Mouse (Mus musculus): ENCODE measurements around the gene Dlx5. TPM values are rescaled to one million over a fixed set of nuclear protein-coding genes. Genes with fewer than 3 reads are reported as not detected.

Dlx5 gene
- polyA plus RNA-seq, 1 experiment from 2014 or later: 1.5 TPM

DNA sequence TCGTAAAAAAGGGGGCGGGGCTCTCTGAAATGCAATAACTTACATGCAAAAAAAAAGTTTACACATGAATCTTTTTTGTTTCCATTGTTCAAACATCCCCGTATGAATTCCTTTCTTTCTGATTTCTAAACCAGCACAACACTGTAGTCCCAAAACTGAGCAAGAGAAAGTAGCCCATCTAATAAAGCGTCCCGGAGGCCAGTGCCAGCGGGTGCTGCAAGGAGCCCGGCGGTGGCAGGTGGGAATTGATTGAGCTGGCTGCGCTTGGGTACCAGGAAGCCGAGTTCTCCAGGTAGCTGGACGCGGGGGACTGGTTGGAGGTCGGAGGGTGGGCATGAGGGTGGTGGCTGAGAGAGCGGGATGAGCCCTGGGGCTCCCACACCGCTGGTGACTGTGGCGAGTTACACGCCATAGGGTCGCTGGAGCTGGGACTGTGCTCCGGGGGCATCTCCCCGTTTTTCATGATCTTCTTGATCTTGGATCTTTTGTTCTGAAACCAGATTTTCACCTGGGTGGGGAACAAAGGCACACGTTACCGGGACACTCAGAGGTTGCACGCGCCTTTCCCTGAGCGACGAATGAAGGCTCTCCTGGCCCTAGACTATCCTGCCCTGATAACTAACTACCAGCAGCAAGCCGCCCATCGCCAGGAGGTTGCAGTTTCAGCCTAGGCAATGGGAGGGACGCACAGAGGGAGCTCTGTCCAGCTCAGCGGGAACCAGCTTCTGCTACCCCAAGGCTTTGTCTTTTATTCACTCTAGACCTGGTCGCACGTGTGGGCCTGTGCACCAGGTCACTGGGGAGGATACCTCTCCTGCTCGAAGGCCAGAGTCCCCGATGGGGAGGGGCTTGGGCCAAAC lies 3.7 kb downstream of the Dlx5 start:
- 4% methylated on average over 34 of the region's 34 CpGs for WGBS
- peaks cover 81% of the 10 kb centered on the region for H3K27me3 ChIP-seq (replicated peaks; ENCODE audit: control insufficient read depth, insufficient read depth, low read length)
- no peaks in the 10 kb centered on the region for H3K9me3 ChIP-seq (ENCODE audit: control insufficient read depth, low read length)
- no peak overlapping the region for H3K27ac ChIP-seq (ENCODE audit: low read length)
- no peak overlapping the region for H3K9ac ChIP-seq (ENCODE audit: low read depth, low read length)
- H3K4me3 ChIP-seq (ENCODE audit: low read length): no peak overlapping the region
- H3K4me1 ChIP-seq (ENCODE audit: control insufficient read depth, insufficient read depth, low read length): peaks cover 7% of the 10 kb centered on the region
- no peaks in the 10 kb centered on the region for H3K36me3 ChIP-seq (ENCODE audit: control insufficient read depth, insufficient read depth, low read length)
- H3K4me2 ChIP-seq (ENCODE audit: low read depth, low read length): no peak overlapping the region
- 0 out of 2 replicates have a peak, but pooled peaks have one; percentile 32 for ATAC-seq

DNA sequence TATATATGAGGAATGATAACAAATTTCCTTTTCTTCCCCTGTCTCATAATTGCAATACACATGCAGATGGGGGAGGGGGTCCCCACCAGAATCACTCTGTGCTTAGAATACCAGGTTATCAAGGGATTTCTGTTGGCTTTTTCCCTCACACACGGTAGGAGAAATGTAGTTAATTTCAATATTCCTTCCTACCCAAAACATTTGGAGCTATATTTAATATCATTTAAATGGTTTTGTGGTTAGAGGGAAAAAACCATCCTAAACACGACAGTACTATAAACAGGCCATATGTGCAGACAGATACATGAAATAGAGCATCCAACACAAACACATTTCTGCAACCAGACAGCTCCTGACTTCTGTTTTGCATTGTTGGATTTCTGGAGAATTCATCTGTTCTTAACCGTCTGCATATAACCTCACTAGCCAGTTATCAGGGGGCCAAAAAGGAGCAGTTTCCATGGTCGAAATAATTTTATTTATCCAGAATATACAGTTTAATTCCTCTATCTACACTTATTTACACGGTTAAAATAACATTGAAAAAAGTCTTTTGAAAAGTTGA lies 4.5 kb downstream of the Dlx5 start:
- H3K9ac ChIP-seq (ENCODE audit: low read depth, low read length): no peak overlapping the region
- H3K9me3 ChIP-seq (ENCODE audit: control insufficient read depth, low read length): no peaks in the 10 kb centered on the region
- H3K36me3 ChIP-seq (ENCODE audit: control insufficient read depth, insufficient read depth, low read length): no peaks in the 10 kb centered on the region
- no peak overlapping the region for H3K4me2 ChIP-seq (ENCODE audit: low read depth, low read length)
- H3K27ac ChIP-seq (ENCODE audit: low read length): no peak overlapping the region
- WGBS: 12% methylated on average over 5 of the region's 5 CpGs
- ATAC-seq: no peak
- no peak overlapping the region for H3K4me3 ChIP-seq (ENCODE audit: low read length)
- H3K4me1 ChIP-seq (ENCODE audit: control insufficient read depth, insufficient read depth, low read length): peaks cover 7% of the 10 kb centered on the region
- H3K27me3 ChIP-seq (replicated peaks; ENCODE audit: control insufficient read depth, insufficient read depth, low read length): peaks cover 80% of the 10 kb centered on the region

DNA sequence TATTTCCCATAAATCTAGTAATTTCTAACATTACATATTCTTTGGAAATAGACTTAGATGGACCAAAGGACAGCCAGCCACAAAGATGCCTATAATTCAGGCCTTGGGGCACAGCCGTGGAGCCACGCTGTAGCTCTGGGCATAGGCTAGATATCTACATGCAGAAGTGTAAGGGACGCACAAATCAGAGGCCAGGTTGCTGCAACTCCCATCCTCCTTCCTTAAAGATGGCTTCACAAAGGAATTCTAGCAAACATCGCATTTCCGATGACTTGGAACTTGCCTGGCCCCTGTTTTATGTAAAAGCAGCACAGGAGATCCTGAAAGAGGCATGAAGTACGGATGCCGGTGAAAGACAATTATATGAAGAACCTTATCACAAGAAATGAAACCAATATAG lies 5.2 kb downstream of the Dlx5 start:
- Histone ChIP-seq H3K36me3 (ENCODE audit: control insufficient read depth, insufficient read depth, low read length) (no peaks in the 10 kb centered on the region), H3K4me2 (ENCODE audit: low read depth, low read length) (no peak overlapping the region), H3K27me3 (replicated peaks; ENCODE audit: control insufficient read depth, insufficient read depth, low read length) (peaks cover 80% of the 10 kb centered on the region), H3K4me1 (ENCODE audit: control insufficient read depth, insufficient read depth, low read length) (peaks cover 7% of the 10 kb centered on the region), H3K9ac (ENCODE audit: low read depth, low read length) (no peak overlapping the region), H3K4me3 (ENCODE audit: low read length) (no peak overlapping the region), H3K27ac (ENCODE audit: low read length) (no peak overlapping the region), H3K9me3 (ENCODE audit: control insufficient read depth, low read length) (no peaks in the 10 kb centered on the region)
- WGBS: 9% methylated on average over 7 of the region's 7 CpGs
- no peak for ATAC-seq

DNA sequence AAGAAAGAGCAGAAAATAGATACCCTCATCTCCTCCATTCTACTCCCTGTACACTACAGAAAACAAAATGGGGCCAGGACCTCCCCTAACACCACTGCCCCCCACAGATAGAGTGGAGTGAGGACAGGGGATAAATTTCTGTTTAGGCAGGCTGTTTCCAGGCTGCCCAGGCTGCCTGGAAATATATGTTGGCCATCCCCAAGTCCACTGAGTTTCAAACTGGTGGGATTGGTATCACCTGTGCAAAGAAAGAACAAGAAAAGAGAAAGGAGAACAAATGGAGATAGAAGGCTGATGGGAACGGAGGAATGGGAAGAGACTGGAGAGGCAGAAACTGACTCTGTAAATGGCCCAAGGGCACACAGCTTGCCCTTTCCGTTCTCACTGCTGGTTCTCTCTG lies 5.7 kb downstream of the Dlx5 start:
- WGBS: 2% methylated on average over 2 of the region's 2 CpGs
- Histone ChIP-seq H3K36me3 (ENCODE audit: control insufficient read depth, insufficient read depth, low read length) (no peaks in the 10 kb centered on the region), H3K27ac (ENCODE audit: low read length) (no peak overlapping the region), H3K9me3 (ENCODE audit: control insufficient read depth, low read length) (no peaks in the 10 kb centered on the region), H3K27me3 (replicated peaks; ENCODE audit: control insufficient read depth, insufficient read depth, low read length) (peaks cover 75% of the 10 kb centered on the region), H3K4me3 (ENCODE audit: low read length) (no peak overlapping the region), H3K4me1 (ENCODE audit: control insufficient read depth, insufficient read depth, low read length) (peaks cover 3% of the 10 kb centered on the region), H3K9ac (ENCODE audit: low read depth, low read length) (no peak overlapping the region), H3K4me2 (ENCODE audit: low read depth, low read length) (no peak overlapping the region)
- ATAC-seq: no peak

DNA sequence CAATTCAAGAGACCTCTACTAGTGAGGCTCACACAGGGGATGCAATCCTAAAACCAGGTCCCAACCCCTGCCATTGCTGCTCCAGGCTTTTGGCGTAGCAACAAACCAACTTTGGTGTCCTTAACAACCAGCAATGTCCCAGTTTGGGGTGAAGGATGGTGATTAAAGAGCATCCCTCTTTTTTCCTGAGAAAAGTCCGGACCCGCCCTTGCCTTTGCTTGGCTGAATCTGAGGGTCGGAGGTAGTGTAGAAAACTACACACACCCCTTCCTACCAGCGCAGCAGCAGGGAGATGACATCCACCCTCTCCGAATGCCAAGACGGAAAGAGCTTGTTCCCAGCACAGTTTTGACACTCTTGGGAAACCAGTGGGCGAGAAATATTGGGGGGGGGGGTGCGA lies 6.2 kb downstream of the Dlx5 start:
- 3% methylated on average over 9 of the region's 9 CpGs for WGBS
- Histone ChIP-seq H3K9me3 (ENCODE audit: control insufficient read depth, low read length) (no peaks in the 10 kb centered on the region), H3K9ac (ENCODE audit: low read depth, low read length) (no peak overlapping the region), H3K27me3 (replicated peaks; ENCODE audit: control insufficient read depth, insufficient read depth, low read length) (peaks cover 70% of the 10 kb centered on the region), H3K4me1 (ENCODE audit: control insufficient read depth, insufficient read depth, low read length) (no peaks in the 10 kb centered on the region), H3K27ac (ENCODE audit: low read length) (no peak overlapping the region), H3K36me3 (ENCODE audit: control insufficient read depth, insufficient read depth, low read length) (no peaks in the 10 kb centered on the region), H3K4me3 (ENCODE audit: low read length) (no peak overlapping the region), H3K4me2 (ENCODE audit: low read depth, low read length) (no peak overlapping the region)
- ATAC-seq: no peak

DNA sequence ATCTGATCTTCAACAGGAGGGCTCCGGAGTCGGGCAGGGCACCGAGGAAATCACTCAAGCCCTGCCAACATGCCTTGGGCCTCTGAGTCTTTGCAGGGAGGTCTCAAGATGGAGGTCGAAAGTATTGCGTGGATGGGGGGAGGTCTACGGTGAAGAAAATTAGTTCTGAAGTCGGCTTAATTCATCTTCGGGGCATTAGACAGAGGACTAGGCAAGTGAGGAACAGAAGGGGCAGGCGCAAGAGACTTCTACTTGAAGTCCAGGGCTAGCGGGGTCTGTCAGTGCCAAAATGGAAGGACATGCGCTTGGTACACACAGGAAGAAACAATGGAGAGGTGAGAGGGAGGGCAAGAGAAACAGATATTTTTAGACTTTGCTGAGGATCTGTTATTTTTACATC lies 6.7 kb downstream of the Dlx5 start:
- 3% methylated on average over 11 of the region's 11 CpGs for WGBS
- no peak overlapping the region for H3K27ac ChIP-seq (ENCODE audit: low read length)
- H3K27me3 ChIP-seq (replicated peaks; ENCODE audit: control insufficient read depth, insufficient read depth, low read length): peaks cover 72% of the 10 kb centered on the region
- no peak overlapping the region for H3K4me2 ChIP-seq (ENCODE audit: low read depth, low read length)
- no peak overlapping the region for H3K9ac ChIP-seq (ENCODE audit: low read depth, low read length)
- H3K9me3 ChIP-seq (ENCODE audit: control insufficient read depth, low read length): no peaks in the 10 kb centered on the region
- no peaks in the 10 kb centered on the region for H3K4me1 ChIP-seq (ENCODE audit: control insufficient read depth, insufficient read depth, low read length)
- ATAC-seq: no peak
- H3K36me3 ChIP-seq (ENCODE audit: control insufficient read depth, insufficient read depth, low read length): no peaks in the 10 kb centered on the region
- H3K4me3 ChIP-seq (ENCODE audit: low read length): no peak overlapping the region

DNA sequence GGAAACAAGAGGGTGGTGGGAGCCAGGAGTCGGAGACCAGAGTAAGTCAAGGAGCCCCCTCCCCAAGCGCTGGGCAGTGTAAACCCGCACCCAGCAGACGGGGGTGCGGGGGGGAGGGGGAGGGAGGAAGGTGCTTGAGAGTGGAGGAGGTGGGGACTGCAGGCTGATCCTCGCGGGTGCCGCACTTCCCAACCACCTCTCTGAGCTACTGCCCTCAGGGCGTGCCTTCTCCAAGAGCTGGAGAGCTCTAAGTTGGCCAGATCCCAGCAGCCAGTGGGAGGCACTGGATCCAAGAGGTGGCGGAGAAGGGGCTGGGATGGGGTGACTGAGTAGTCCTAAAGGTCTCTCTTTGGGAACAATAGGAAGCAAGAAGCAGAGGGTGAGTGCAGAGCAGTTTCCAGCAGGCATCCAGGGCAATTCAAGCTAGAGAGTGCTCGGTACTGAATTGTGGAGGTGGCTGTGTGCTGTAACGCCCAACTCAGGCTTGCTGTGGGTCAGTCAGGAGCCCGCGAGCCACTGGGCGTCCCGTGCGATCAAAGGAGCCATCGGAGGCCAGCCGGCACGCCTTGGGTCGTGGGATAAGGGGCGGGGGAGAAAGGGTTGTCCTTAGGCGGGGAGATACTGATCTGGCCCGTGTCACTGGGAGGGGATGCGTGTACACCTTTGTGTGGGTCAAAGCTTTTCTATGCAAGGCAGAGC lies 7.7 kb downstream of the Dlx5 start:
- H3K27me3 ChIP-seq (replicated peaks; ENCODE audit: control insufficient read depth, insufficient read depth, low read length): peaks cover 73% of the 10 kb centered on the region
- H3K4me3 ChIP-seq (ENCODE audit: low read length): no peak overlapping the region
- no peaks in the 10 kb centered on the region for H3K4me1 ChIP-seq (ENCODE audit: control insufficient read depth, insufficient read depth, low read length)
- ATAC-seq: peak; percentile 34; the same call in 1 of the 2 replicates
- no peak overlapping the region for H3K27ac ChIP-seq (ENCODE audit: low read length)
- WGBS: 1% methylated on average over 25 of the region's 25 CpGs
- H3K9me3 ChIP-seq (ENCODE audit: control insufficient read depth, low read length): no peaks in the 10 kb centered on the region
- H3K9ac ChIP-seq (ENCODE audit: low read depth, low read length): no peak overlapping the region
- H3K4me2 ChIP-seq (ENCODE audit: low read depth, low read length): no peak overlapping the region
- H3K36me3 ChIP-seq (ENCODE audit: control insufficient read depth, insufficient read depth, low read length): no peaks in the 10 kb centered on the region

DNA sequence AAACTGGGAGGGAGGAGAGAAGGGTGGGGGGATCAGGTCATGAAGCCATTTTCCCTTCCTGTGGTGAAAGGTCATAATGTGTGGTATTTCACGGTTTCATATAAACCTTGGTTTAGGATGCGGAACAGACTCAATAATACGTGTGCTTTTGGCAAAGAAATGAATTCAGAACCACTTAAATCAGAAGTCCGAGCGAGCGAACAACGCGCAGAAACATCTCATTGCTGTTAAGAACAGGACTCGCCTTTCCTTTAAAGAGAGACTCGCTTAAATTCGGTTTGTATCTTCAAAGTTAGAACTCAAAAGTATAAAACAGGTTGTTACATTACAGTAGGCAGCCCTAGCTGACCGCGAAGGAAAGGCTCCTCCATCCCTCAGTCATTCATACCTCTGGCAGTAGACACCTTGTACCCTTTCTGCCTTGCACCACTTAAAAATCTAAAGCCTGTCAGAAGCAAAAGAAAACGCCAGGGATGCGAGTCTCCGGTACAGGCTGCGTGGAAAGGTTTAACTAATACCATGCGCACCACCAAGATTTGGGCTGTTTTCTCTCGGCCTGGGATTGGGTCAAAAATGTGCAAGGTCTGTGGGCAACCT lies 8.3 kb downstream of the Dlx5 start:
- H3K4me3 ChIP-seq (ENCODE audit: low read length): no peak overlapping the region
- ATAC-seq: no peak
- WGBS: under 1% methylated on average over 19 of the region's 19 CpGs
- H3K27me3 ChIP-seq (replicated peaks; ENCODE audit: control insufficient read depth, insufficient read depth, low read length): peaks cover 71% of the 10 kb centered on the region
- H3K9me3 ChIP-seq (ENCODE audit: control insufficient read depth, low read length): no peaks in the 10 kb centered on the region
- H3K4me2 ChIP-seq (ENCODE audit: low read depth, low read length): no peak overlapping the region
- H3K4me1 ChIP-seq (ENCODE audit: control insufficient read depth, insufficient read depth, low read length): no peaks in the 10 kb centered on the region
- no peaks in the 10 kb centered on the region for H3K36me3 ChIP-seq (ENCODE audit: control insufficient read depth, insufficient read depth, low read length)
- H3K9ac ChIP-seq (ENCODE audit: low read depth, low read length): no peak overlapping the region
- no peak overlapping the region for H3K27ac ChIP-seq (ENCODE audit: low read length)

DNA sequence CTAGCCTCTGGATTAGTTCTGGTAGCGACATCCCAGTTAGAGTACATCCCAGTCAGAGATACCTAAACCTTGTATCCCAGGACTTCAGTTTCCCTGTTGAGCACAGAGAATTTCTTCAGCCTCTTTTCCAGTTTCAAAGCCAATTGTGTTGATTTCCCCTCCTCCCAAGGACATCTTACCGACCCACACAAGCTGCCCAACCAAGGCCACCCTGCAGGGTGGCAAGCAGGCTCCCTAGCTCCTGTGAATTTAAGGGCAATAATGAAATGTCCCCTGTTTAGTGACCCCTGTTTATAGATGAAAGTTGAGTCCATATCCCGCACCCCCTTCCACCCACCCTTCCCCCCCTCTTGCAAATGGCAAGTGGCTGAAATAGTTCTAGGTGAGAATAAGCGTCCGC lies 9.0 kb downstream of the Dlx5 start:
- Histone ChIP-seq H3K4me1 (ENCODE audit: control insufficient read depth, insufficient read depth, low read length) (no peaks in the 10 kb centered on the region), H3K9me3 (ENCODE audit: control insufficient read depth, low read length) (no peaks in the 10 kb centered on the region), H3K9ac (ENCODE audit: low read depth, low read length) (no peak overlapping the region), H3K4me3 (ENCODE audit: low read length) (no peak overlapping the region), H3K27ac (ENCODE audit: low read length) (no peak overlapping the region), H3K27me3 (replicated peaks; ENCODE audit: control insufficient read depth, insufficient read depth, low read length) (peaks cover 65% of the 10 kb centered on the region), H3K36me3 (ENCODE audit: control insufficient read depth, insufficient read depth, low read length) (no peaks in the 10 kb centered on the region), H3K4me2 (ENCODE audit: low read depth, low read length) (no peak overlapping the region)
- WGBS: under 1% methylated on average over 5 of the region's 5 CpGs
- ATAC-seq: no peak
